Mouse (Mus musculus) CD4-positive helper T cell, adult 2 months (primary cell): ENCODE measurements around the gene Nkrf.

Source experiments
- DNase-seq: peaks from one replicate; pipeline ENCODE4 v3.0.0-alpha.2; 2012; ENCODE audit warnings: low read depth, missing footprints, low spot score

Nkrf gene

DNA sequence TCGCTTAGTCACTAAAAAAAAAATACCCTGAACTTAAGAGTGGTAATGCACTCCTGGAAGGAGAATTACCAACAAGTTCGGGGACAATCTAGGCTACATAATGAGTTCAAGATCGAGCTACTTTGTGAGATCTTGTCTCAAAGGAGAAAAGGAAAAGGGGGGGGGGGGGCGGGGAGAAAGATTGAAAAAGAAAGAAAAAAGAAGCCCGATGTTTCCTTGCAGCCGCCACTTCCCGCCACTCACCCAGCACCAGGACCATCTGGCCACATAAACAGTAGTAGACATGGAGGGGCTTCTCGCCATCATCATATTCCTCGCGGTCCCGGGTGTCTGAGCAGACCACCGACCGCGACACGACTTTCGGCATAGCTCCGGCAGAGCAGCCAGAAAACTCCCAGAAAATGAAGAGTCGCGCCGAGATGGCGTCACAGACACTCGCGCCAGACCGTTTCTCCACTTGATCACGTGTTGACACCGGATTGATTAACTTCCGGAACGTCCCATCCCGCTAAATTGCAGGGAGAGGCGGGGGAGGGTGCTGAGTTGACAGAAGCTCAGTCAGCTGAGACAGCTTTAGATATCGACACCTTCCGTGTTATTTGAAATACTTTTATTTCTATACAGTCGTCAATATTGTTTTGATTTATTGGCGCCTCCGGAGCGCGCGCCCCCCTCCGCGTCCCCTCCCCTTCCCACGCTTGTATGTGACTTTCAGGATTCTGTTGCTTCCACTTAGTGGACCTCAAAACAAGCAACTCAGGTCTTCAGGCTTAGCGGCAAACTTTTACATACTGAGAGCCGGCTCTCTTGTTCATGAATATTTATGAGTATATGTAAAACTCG is 38.7 kb downstream of the Nkrf start:
- DNase-seq, result peak; percentile 89

DNA sequence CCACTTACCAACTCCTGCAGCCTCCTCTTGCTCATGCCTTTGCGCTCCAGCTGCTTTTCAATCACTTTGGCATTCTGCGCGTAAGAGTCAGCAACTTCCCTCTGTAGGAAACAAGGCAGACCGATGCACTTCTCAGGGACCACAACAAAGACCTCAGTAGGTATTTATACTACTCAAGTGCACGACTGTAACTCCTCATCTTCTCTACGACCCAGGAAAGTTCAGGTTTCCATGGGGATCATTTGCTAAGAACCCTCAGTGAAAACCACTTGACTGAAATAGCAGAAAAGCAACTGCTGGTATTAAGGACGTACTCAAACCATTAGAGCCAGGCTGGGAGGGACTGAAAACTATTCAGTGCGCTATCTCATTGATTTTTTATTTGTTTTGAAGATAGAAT is 50.1 kb downstream of the Nkrf start:
- DNase-seq, result no peak

DNA sequence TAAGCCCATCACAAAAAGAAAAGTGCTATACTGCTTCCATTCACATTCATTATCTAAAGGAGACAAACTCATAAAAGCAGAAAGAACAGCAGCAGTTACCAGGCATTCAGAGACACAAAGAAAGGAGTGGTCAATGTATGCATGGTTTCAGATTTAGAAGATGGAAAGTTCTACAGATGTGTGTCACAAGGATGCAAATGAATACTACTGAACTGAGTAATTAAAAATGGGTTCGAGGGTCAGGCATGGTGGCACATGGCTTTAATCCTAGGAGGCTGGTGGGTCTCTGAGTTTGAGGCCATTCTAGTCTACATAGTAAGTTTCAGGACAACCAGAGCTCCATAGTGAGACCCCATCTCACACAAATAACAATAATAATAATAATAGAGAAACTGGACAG is 55.5 kb downstream of the Nkrf start:
- DNase-seq, result no peak

DNA sequence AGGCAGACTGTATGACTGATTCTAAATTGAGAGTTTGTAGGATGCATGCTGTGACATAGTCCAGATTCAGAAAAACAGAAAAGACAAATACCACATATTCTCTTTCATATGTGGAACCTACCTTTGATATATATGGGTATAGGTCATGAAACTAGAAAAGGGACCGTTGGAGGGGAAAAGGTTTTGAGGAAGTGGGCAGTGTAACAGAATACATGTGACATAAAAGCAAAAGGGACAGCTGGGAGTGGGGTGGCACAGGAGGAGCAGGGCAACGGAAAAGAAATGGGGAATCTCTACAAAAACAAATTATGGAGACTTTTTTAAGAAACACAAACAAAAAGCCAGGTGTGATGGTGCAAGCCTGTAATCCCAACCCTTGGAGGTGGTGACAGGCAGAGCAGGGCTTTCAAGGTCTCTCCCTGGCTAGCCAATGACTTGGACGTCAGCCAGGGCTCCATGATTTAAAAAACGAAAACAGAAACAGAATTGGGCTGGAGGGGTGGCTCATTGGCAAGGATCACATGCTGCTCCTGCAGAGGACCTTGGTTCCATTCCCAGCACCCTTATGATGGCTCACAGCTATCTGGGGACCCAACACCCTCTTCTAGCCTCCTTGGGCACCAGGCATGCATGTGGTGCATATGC is 59.2 kb downstream of the Nkrf start:
- no peak for DNase-seq

DNA sequence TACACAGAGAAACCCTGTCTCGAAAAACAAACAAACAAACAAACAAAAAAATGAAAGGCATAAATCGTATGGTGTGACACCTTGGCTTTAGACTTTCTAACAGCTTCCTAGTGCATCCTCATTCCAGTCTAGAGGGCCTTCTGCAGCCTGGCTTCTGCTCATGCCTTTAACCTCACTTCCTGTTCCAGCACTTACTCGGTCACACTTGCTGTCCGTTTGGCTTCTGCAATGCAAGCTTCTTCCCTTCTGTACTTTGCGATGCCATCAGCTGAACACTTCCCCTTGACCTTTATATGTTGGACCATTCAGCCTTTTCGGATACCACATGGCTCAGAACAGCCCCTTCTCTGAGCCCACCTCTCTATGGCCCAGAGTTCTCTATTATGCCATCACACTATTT is 61.0 kb downstream of the Nkrf start:
- DNase-seq, result no peak

DNA sequence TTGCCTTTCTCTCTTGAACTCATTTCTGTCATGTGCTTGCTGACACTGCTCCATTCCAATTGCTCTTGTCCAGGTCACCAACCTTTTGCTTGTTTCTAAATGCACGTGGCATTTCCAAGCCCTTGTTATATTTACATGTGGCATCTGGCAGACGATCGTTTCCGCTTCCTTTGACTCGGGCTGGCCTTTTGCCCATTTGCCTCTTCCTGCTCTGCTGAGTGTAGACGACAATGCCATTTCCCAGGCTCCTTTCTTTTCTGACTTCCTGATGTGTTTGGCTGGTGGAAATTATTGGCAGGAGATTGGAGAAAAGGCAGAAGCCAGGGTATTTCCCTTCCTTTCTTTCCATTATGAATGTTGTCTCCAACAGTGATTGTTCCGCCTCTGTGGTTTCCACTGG is 63.3 kb downstream of the Nkrf start:
- DNase-seq, result no peak
